Mouse (Mus musculus) cerebellum, adult (tissue): ENCODE results near the gene Mfsd12.
A peak's percentile ranks its signal among the peaks of the same experiment; 100 is the strongest.

Experiments
- ATAC-seq: cut with Nextera tagmentation; 2 replicates; pipeline ENCODE4 v1.9.2; 2017; ENCODE audit warnings: mild to moderate bottlenecking, moderate library complexity, mixed read lengths; ENCODE audit not compliant: insufficient number of reproducible peaks, low FRiP score, low TSS enrichment

The Mfsd12 gene

DNA sequence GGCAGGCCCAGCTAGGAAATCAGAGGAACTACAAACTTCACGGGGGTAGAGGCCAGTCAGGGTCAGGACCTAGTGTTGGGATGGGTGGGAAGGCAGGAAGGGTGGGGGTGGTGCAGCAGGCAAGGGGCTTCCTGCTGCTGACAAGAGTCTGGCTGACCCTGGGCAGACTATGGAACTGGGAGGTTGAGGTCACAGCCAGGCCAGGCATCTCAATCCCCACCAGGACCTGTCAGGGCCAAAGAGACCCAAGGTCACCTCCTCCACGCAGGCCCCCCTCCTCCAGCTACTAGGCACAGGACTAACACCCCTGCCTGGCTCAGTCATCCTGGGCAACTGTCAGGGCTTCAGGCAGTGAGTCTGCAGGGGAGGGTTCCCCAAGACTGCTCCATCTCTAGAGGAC is 29.3 kb upstream of the Mfsd12 start:
- ATAC-seq: no peak

DNA sequence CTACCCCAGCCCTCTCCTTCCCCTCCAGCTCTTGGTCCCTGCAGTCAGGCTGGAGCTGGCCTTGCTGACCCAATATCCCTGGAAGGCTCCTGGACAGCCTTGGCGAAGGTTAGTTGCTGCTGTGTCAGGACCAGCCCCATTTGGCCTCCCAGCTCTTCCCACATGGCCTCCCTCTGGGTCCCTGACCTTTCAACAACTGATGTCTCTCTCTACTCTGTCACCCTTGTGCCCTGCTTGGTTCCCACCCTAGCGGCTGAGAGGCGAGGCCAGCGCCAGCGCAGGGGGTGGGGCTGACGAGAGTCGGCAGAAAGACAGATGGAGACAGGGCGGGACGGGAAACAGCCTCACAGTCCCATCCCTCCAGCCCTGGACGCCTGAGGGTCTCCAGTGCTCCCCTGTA is 28.9 kb upstream of the Mfsd12 start, which contains the start of gene Tbxa2r:
Gene Tbxa2r, plus strand, starts transcription at position 346 of the 400 bp plus-strand sequence.
- no peak for ATAC-seq

DNA sequence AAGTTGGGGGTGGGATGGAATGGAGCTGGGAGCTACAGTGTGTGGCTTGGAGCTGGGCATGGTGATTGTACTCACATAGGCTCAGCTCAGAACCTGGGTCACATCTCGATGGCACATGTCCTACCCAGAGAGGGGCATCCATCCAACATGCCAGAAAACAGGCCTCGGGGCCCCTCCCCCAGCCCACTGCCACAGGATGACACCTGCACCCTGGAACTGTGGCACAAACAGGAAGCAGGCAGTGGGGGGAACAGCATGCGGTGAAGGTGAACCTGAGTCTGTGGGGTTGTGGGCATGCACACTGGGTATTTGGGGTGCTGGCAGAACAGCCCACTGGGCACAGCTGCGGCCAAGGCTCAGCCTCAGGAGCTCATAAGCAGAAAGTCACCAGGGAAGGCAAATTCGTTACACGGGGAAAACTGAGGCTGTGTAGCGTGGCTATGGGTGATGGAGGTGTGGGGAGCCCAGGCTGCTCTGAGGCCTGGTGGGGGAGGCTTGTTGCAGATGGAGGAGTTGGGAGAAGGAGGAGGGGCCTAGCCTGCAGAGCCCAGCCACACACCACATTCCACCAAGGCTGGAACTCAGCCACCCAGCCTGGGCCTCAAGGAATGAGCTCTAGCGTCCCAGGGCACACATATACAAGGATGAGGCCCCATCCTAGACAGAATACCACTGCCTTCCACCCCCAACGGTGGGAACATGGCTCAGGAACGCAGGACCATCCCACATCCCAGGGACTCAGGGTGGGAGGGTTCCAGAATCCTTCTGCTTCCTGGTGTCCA is 27.9 kb upstream of the Mfsd12 start:
- no peak for ATAC-seq

DNA sequence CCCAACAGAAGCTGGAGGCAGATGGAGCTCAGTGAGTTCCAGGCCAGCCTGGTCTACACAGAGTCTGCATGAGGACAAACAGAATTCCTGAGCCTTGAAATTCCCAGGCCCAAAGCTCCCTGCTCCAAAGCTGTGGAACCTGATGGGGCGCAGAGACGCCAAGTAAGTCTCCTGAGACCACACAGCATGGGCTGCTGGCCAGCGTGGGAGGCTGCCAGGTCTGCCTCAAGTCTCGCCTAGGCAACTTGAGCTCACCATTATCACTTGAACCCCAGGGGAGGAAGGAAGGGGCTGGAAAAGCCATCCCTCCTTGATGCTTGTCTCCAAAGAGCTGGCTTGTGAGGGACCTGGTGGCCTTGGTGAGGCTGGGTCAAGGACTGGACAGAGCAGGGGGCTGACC is 27.3 kb upstream of the Mfsd12 start:
- no peak for ATAC-seq

DNA sequence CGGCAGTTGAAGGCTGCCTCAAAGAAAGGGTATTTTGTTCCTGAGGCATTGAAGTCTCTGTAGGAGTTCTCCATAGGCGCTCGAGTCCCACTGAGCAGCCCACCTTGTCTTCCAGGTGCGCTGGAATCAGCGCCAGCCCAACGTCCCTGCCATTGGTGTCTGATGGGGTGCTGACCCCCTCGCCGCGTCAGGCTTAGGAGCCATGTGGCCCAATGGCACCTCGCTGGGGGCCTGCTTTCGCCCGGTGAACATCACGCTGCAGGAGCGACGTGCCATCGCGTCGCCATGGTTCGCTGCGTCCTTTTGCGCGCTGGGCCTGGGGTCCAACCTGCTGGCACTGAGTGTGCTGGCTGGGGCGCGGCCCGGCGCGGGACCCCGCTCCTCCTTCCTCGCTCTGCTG is 25.0 kb upstream of the Mfsd12 start:
- ATAC-seq: no peak

DNA sequence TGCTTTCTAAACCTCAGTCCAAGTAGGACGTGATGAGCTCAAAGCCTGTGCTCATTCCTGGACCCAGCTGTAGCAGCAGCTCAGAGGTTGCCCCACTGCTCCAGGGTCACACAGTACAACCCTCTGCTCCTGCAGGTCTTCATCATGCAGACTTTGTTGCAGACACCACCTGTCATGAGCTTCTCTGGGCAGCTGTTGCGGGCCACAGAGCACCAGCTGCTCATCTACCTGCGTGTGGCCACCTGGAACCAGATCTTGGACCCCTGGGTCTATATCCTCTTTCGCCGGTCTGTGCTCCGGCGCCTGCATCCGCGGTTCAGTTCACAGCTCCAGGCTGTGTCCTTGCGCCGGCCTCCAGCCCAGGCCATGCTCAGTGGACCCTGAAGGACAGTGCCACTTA is 23.0 kb upstream of the Mfsd12 start:
- ATAC-seq: no peak

DNA sequence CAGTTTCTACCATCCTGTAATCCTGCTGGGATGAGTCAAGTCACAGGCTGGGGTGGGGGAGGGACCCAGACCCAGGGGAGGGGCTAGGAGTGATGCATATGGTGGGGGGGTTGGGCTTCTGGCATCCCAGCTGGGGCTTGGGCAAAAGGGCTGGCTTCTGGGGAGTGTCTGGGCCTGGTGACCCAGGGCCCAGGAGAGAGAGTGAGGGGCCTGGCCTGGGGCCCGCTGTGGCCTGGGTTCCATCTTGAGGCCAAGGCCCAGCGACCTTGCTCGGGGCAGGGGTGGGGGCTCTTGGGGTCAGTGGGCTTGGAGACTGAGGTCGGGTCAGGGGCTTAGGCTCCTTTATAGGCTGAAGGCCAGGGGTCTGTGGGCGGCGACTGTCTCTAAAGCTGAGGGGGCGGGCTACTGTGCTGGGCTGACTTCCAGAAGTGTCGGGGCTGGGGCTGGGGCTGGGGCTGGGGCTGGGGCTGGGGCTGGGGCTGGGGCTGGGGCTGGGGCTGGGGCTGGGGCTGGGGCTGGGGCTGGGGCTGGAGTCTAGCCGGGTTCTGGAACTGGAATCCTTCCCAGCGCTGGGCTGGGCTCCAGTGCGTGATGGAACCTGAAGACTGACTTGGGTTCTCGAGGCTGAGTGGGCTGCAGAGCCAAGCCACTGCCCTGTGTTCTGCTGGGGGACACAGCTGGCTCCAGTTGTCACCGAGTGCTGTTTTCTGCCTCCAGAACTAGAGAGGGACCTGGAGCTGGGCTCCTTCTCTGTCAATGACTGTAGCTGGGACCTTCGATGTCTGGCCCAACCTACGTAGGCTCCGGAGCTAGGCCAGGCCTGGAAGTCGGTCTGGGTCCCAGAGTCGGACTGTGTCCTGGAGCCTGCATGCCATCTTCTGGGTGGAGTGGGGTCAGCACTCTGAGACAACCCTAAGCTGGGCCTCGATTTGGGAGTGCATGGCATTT is 21.6 kb upstream of the Mfsd12 start:
- no peak for ATAC-seq

DNA sequence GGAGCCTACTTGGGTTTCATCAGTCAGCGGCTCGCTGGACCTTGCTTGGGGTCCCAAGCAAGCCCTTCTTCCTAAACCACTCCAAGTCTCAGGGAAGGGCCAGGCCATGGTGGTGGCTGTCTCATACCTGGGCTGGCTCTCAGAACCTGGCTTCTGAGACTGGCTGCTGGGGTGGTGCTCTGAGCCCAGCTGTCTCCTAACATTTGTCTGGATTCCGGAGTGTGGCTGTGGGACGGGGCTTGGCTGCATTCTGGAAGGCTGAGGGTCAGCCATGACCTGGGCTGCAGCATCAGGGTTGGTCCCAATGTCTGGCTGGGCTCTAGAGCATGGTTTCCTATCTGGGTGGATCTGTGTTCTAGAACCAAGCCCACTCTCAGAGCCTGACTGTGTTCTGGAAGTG is 20.7 kb upstream of the Mfsd12 start:
- ATAC-seq: no peak

DNA sequence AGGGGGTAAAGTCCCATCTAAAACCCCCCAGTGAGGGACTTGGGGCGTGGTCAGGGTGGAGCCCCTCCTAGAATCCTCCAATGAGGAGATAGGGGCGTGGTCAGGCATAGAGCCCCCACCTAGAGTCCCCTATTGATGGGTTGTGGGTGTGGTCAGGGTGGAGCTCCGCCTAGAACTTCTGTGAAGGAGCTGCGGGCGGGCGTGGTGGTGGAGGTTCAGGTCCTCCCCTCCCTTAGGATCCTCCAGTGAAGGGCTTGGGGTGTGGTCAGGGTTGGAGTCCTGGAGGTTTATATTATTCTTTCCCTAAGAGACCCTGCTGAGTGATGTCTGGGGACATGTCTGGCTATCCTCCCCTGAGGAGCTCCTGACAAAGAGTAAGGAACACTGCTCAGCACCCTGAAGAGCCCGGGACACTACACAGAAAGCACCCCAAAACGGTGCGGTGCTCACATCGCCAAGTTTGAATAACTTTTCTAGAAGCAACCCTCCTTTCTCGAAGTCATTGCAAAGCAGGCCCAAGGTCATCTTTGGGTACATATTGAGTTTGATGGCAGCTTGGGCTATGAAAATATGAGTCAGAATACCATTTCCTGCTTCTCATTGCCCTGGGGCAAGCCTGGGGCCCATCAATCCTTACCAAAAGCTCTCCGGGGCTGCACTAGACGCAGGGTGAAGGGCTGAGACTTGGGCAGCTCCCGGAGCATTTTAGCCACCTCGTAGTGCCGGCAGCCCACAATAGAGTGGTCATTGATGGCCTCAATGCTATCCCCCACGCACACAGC is 16.5 kb upstream of the Mfsd12 start:
- no peak for ATAC-seq

DNA sequence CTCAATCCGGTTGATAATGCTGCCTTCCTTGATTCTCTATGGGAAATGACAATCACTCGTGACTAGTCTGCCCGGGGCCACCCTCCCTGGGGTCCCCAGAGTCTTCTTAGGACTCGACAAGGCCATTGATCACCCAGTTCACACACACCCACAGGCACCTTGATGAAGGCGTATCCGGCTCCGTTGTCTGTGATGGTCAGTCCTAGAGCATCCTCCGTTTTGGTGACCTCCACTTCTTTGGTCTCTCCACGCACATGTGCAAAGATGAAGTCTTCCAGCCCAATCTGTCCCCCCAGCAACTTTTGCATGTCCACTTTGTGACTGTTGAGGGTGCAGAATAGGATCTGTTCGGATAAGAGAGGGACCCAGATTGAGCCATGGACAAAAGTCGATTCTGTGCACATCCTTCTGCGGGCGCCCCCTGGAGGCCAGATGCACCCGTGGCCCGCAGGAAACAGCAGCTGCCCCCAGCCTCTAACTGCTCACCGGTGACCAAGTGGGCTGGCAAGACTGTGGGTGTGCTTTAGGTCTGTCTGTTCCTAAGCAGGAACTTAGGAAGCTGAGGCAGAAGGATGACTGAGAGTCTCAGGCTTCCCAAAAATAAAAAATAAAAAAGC is 15.8 kb upstream of the Mfsd12 start:
- no peak for ATAC-seq

DNA sequence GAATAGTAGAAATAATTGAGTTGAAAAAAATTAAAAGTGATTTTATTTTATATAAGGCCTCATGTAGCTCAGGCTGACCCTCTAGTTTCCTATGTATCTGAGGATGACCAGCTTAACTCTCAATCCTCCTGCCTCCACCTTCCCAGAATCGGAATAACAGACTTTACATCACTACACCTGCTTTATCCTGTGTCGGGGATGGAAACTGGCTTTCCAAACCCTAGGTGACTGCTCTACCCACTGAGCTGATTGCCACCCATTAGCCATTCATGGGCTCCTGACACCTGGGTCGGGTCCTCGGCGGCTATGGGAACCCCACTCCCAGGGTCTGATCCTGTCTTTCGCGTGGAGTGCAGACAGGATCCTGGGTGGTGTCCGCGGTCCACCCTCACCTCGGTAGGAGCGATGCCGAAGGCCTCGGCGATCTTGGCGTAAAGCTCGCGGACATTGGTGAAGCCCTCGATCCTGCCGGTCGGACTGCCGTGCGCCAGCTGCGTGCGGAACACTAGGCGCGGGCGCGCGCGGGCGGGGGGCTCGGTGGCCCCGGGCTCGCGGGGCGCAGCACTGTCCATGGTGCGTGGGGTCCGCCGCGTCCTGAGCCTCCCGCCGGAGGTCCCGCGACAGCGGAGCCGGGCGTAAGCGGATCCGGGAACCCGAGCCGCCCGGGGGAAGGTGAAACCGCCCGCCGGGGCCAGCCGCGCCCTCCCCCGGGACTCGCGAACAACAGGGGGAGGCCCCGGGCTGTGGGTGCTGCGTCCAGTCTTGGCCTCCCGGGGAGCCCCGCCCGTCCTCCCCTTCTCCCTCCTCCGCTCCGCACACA is 14.4 kb upstream of the Mfsd12 start, which contains the start of gene Gipc3:
Gene Gipc3, minus strand, starts transcription at position 581 of the 820 bp plus-strand sequence.
- no peak for ATAC-seq

DNA sequence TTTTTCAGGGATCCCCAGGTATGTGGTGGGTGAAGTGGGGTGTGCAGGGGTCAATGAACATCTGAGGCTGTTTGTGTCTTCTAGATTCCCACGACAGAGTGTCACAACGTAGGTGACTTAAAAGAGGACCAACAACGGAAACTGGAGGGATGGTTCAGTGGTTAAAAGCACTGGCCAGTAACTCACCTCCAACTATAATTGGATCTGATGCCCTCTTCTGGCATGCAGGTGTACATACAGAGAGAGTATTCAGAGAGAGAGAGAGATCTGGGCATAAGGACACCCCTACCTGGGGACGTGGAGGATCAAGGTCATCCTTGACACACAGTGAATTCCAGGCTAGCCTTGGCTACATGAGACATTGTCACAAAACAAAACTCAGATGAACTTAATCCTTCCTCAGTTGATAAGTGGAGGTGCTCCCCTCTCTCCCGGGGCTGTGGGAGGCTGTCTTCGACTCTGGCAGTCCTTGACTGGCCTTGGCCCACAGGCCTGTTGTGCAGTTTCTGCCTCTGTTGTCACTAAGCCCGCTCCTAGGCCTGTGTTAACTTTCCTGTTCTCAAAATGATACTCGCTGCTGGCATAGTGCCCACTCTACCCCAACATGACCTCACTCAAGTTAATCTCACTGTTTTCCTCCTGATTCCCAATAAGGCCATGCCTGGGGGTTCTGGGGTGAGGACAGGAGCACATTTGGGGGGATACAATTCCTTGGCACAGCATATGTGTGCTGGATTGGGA is 12.7 kb upstream of the Mfsd12 start:
- no peak for ATAC-seq

DNA sequence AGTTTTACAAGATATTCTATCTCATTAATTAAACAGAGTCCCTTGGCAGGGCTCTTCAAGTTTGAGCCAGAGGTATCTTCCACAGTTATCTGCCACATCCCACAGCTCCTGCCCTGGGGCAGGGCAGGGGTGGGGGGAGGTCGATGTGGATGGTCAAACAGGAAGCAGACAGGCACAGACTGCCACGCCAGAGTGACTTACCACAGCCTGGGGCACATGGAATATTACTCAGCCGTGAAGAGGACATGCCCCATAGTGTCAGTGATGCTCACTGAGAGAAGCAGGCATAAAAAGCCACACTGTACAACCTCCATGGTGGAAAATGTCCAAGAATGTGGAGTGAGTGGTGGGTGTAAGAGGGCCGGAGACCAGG is 12.1 kb upstream of the Mfsd12 start:
- ATAC-seq: no peak

DNA sequence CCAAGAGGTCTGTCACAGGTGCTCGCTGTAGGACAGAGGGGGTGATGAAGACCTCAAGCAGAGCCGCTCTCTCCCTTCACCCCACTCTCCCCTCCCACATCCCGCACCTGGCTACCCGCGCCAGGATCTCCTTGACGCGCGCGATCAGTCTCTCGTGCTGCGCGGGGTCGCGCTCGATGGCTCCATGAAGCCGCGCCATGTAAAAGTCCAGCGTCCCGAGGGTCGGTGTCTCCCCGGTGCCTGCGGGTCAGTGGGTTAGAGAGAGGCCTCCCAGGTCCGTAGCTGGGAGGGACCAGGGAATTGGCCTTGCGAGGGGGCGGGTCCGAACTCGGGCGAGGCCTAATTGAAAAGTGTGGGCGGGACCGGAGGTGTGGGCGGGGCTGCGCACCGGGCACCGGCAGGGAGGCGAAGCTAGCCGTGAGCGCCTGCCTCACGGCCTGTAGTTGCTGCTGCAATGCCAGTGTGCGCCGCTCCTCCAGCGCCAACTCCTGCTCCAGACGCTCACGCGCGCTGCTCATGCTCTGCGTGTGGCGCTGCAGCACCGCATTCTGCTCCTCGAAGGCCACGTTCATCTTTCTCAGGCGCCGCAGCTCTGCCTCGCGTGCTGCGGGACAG is 10.7 kb upstream of the Mfsd12 start:
- no peak for ATAC-seq

DNA sequence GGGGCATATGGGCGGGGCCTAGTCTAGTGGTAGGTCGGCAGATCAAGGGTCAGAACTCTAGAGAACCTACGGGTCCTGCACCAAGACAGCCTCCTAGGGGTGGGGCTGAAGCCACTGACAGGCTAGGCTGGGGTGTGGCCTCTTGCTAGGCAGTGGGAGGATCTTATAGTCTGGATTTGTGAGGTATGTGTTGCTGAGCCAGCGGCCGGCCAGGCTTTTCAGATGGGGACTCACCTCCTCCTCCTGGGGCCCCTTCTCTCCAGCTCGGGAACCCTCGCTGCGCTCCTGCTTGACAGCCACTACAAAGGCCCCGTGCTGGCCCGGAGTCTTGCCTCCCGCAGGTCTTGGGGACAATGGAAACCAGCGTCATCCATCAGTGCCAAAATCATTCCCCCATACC is 8.1 kb upstream of the Mfsd12 start:
- ATAC-seq: no peak

DNA sequence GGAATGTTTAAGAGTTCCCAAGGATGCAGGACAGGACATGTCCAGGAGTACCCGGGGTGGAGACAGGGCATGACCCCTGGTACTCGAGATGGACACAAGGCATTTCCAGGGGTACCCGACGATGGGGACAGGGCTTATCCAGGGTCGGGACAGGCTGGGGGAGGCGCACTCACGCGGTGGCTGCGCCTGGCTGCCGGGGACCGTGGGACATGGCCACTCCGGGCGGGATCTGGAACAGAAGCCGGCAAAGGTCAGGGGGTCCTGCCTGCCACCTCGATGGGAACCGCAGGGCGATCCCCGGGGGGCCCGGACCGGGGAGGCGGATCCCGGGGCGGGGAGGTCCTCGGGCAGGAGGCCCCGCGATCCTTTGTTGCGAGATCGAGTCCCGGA is 7.3 kb upstream of the Mfsd12 start:
- ATAC-seq: no peak

DNA sequence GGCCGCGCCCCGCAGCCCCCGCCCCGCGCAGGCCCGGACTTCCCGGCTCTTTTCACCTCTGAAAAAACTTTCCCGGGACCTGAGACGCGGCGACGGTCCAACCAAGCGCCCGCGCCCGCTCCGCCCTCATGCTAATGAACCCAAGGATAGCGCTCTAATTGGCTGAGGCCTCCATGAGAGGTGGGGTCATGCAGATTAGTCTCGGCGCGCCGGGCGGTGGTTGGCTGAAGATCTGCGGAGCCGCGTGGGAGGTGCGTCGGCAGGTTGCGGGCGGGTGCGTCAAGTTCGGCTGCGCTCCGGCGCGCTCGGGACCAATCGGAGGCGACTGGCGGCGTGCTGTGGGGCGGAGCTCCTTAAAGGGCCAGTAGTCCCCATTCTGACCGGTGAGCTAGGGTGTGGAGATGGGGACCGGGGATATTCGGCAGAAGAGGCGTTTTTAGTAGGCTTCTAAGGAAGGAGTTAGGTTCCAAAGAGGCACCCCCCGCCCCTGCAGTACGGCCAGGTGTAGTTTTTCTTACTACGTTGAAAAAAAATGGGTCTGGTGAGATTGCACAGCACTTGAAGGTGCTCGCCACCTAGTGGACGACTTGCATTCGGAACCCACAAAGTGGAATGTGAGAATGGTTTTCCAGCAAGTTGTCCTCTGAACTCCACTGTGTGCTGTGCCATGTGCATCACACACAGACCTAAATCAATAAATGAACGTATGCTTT is 6.8 kb upstream of the Mfsd12 start, which contains the start of gene Hmg20b:
Gene Hmg20b, minus strand, starts transcription at position 130 of the 713 bp plus-strand sequence.
- peak; percentile 96 for ATAC-seq
